Mouse (Mus musculus): Measurements from ENCODE around the gene Klf4.

Gene Klf4

DNA sequence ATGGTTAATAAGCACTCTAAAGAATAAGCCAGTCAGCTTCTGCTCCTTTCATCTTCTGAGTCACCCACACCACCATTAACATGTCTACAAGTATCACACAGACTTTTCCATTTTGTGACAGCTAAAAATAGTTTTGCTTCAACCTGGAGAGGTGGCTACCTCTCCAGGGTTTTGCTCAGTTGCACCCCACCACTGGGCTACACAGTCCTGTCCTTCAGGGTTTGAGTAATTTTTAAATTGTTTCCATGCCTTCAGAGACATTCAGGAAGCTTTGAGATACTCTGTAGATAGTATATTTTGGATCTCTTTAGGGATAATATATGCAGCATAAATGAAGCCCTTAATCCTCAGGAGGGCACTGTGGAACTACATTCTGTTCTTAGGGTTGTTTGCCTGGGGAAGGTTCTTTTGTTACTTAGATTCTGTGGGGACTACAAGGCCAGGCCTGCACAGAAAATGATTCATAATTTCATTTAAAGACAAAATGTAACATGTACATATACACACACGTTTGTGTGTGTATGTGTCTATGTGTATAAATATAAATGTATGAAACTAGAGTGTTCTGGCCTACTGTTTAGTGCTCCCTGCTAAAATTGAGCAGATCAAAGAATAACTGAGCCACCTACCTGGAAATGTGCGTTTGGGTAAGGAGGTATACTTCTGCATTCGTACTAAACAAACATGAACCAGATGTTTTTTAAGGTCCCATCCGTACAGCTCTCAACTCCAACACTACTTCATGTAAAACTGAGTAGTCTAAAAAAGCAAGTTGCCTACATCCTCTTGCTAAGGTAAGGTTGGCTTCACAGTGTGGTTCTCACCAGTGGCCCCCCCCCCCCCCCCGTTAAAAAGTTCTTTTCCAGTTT, 5.8 kb downstream of the Klf4 start:
- in situ Hi-C loops (cut with MboI, MseI): no loop called here

DNA sequence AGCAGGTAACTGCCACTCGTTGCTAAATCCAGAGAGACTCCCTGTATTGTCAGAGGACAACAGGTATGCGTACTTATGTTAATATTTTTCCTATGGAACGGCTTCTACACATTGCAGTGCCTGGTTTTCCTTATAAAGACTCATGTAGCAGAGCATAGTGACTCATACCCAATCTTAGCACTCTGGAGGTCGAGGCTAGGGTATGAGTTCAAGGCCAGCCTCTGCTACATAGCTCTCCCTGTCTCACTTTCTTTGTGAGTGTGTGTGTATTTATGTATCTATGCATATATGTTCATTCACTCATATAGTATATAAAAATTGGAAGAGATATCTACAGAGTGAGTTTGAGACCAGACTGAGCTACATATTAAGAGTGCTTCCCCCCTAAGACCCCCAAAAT, 8.3 kb downstream of the Klf4 start:
- in situ Hi-C loops (cut with MboI, MseI): no loop called here

DNA sequence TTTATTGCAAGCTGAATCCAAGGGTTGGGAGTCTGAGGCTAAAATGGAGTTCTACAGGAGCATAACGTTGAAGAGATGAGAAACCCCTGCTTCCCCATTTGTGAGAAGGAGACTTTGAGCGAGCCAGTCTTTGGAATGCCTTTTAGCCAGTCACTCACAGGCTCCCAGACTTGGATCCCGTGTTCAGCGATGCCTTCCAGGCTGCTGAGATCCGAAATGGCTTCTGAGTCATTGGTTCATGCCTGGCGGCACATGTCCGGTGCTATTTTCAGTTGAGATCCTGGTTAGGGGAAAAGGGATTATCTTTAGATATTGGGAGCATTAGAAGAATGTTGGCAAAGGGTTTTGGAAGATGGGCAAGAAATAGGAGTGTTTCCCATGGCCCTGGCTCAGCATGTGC, 14.8 kb downstream of the Klf4 start:
- in situ Hi-C loops (cut with MboI, MseI): loop anchor here (10.0 kb wide), 2 partner anchors 707 to 847 kb away; no protein-coding TSS in a partner anchor

DNA sequence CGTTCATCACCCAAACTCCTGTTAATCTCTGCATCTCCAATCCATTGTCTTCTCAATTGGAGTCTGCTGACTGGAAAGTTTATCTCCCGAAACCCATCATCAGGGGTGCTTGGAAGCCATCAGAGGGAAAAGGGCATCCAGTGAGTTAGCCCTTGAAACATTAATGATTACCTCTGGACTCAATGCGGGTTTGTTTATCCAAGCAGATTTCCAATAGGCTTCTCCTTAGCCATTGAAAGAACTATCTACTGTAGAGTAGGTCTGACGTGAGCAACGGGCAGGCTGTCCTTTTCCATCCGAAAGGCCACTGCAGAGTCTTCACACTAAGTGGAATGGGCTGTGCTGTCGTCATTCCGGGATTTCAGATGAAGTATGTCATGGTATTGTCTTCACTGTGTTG, 16.2 kb downstream of the Klf4 start:
- in situ Hi-C loops (cut with MboI, MseI): loop anchor here (10.0 kb wide), 2 partner anchors 709 to 849 kb away; no protein-coding TSS in a partner anchor

DNA sequence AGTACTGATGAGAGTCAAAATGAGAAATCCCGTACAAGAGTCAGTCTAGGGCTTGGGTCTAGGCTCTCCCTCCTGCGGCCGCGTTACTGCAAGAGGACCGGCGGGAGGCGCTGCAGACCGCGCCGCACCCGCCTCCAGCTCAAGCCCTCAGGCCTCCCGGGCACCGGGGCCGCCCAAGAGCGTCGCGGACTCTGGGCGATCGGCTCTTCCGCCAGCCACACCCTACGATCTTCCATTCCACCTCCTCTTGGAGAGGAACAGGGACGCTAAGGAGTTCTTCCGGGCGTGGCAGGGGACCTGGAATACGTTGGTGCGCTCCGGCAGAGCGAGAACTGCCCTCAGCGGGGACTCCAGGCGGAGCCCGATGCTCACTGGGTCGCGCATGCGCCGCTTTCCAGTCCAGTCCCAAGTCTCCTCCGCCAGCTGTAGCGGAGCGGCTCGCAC, 17.5 kb downstream of the Klf4 start:
- in situ Hi-C loops (cut with MboI, MseI): loop anchor here (5.0 to 10.0 kb wide), 4 partner anchors 710 to 1163 kb away; no protein-coding TSS in a partner anchor

DNA sequence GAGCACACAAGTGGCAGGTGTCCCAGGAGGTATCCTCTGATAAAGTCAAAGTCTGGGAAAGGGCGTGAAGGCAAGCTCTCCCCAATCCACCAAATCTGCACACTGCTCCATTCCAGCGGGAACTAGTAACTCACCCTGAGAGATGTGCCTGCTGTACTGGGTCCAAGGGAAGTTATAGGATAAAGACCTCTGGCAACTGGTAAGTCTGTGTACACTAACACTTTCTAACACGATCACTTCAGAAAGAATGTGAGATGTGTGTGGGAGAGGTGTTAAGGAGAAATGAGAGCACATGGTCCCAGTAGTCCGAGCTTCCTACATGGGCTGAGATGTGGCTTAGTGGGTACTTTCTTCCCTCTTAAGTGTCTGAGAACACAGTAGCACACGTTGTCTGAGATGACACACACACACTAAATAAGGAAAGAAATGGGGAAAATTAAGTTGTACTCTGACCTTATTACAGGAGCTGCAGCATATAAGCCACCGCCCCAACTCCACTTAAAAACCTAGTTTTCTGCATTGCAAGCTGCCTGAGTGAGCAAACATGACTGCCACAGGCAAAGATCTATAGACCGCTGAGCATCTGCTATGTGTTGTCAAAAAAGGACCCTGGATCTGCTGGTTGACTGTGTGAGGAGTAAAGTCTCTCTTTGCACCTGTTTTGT, 18.5 kb downstream of the Klf4 start:
- in situ Hi-C loops (cut with MboI, MseI): loop anchor here (5.0 to 10.0 kb wide), 4 partner anchors 711 to 1164 kb away; no protein-coding TSS in a partner anchor

DNA sequence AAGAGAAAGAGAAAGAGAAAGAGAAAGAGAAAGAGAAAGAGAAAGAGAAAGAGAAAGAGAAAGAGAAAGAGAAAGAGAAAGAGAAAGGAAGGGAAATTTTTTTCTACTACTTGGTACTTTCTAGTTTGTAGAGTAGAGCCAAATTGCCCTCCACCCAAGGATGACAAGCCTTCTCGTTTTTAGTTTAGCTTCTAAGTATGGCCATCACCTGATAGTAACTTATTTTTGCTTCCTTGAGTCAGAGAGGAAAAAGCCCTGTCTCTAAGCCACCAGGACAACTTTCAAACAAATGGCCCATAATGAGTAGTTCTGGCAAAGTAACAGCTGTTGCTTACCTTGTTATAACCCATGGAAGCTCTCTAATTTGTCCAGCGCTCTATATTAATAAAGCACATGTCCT, 20.9 kb downstream of the Klf4 start:
- in situ Hi-C loops (cut with MboI, MseI): loop anchor here (5.0 to 10.0 kb wide), 4 partner anchors 713 to 1166 kb away; no protein-coding TSS in a partner anchor

DNA sequence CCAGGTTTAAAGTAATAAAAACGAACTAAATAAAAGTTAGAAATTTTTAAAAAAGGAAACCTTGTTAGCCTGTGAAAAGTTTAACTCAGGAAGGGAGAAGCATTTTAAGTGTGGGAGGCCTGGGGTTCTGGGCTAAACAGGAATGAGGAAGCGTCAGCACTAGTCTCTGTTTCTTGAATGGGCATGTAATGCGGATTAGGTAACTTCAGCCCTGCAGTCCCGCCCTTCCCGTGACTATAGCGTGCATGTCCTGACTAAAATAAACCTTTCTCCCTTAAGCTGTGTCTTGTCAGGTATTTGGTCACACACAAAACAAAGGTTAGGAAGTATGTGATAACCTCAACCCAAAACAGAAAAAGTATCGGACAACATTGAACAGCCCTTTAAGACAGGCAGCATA, 23.6 kb downstream of the Klf4 start:
- in situ Hi-C loops (cut with MboI, MseI): no loop called here

DNA sequence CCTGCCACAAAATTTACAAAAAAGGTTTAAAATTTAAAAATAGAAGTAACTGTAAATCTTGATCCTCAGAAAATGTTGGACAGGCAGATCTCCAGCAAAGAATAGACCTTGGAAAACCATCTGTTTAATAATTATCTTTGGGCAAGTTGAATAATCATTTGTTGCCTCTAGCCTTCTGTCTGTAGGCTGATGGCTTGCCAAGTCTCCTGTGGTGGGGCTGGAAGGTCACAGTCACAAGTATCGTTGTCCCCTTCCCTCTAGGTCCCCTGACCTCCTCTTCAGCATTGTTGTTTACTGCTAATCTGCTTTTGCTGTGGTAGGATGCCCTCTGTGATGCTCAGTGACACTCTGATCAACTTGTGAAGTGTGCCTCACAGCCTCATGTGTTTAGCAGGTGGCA, 33.6 kb downstream of the Klf4 start:
- in situ Hi-C loops (cut with MboI, MseI): no loop called here

DNA sequence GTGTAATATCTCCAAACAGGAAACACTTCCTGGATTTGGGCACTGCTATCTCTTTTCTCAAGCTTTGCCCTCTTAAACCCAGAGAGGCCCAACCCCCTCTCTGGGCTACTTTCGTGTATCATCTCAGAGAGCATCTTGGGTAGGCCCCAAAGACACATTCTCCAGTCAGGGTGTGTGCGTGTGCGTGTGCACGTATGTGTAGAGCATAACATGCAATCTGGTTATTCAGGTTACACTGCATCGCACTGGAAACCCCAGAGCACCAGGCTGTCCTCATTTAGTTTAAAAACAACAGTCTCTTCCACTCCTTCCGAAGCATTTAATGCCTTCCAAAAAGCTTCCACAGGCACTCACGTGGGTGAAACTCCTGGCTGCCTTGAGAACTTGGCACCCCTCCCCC, 35.9 kb downstream of the Klf4 start:
- in situ Hi-C loops (cut with MboI, MseI): no loop called here

DNA sequence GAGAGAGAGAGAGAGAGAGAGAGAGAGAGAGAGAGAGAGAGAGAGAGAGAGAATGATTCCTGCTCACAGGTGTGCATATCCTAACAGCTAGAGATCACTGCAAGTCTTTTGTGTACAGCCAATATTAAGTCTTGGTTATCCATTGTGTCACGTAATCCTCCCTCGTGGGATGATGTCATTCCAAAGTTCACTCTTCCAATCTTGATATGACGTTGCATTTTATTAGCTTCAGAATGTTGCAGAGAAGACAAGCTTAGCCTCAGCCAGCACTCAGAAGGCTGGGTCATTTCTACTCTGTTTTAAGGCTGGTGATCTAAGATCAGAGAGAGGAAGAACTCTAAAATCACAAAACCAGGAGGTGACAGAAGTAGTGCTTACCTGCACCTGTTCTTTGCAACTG, 39.0 kb downstream of the Klf4 start:
- in situ Hi-C loops (cut with MboI, MseI): no loop called here

DNA sequence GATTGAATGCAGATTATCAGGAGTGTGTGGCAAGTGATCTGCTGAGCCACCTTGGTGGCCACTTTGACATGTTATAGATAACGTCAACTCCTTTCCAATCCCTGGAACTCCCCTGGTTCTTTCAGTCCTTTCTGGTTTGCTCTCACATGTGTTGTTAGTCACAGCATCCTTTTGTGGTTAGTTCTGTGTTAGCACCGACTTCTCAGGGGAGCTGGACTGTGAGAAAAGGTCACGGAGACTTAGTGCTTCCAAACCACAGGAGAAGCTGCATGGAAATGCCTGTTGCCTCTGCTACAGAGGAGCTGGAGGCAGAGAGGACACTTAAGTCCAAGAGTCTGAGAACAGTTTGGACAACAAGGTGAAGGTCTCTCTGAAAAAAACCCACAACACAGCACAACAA, 42.9 kb downstream of the Klf4 start:
- in situ Hi-C loops (cut with MboI, MseI): no loop called here

DNA sequence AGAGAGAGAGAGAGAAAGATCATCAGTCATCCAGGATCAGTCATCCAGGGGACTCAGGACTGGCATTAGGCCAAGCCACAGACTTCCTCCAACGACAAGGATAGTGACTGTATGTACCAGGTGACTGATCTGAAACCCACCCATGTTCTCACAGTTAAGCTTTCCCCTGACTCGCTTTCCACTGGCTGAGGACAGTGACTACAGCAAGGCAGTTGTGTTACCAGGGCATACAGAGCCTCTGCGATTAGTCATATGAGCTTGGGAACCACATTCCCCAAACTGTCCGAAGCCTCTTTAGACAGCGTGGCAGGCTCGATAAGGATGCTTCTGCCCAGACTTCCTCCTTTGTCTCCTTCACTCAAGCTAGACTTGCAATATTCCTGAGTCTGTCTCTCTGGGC, 43.7 kb downstream of the Klf4 start:
- in situ Hi-C loops (cut with MboI, MseI): no loop called here

DNA sequence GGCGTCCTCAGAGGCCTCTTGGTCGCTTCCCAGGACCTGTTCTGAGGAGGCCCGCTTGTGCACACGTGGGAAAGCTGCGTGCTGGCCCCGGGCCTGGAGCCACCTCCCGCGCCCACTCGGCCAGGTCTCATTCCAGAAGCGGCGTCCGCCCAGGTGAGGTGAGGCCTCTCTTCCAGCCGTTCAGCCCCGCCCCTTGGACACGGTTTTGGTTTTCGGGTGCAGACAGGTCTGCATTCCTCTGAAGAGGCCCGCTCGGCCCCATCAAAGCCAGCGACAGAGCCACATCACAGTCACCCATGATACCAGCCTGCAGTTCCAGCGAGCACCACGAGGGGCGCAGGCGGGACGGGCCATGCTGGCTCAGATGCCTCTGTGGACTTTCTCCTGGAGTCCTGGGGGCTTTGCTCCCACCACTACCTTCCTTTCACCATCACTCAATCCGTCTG, 51.9 kb downstream of the Klf4 start:
- in situ Hi-C loops (cut with MboI, MseI): no loop called here

DNA sequence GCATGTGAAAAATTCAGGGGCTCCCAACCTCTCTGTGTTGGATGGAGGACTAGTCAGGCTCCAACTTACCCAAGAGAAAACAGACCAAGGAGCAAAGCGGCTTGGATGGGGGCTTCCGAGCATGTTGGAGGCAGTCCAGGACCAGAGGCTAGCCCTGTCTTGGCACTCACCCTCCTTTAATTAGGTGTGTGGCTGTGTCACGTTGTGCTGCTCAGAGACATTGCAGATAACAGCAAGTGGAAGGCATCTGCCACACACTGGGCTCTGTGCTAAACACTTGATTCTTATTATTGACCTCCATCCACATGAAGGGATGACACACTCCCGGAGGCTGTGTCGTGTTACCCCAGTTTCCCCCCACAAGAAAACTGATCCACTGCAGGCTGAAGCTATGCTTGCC, 53.9 kb downstream of the Klf4 start:
- in situ Hi-C loops (cut with MboI, MseI): no loop called here

DNA sequence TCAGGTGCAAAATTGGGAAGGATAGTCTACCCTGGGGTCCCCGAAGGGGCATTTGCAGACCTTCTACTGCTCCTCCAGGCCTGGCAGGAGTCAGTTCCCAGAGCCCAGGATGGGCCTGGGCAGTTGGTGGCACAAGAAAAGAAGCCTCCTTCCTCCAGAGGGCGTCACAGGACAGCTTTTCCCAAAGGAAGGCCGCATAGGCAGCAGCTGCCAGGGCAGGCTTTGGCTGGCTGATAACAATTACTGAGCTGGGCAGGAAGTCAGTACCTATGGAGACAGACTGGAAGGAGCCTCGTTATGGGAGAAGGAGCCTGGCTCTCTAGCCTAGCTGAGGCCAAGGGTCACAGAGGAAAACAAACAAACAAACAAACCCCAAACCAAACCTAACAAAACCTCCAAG, 54.3 kb downstream of the Klf4 start:
- in situ Hi-C loops (cut with MboI, MseI): no loop called here

DNA sequence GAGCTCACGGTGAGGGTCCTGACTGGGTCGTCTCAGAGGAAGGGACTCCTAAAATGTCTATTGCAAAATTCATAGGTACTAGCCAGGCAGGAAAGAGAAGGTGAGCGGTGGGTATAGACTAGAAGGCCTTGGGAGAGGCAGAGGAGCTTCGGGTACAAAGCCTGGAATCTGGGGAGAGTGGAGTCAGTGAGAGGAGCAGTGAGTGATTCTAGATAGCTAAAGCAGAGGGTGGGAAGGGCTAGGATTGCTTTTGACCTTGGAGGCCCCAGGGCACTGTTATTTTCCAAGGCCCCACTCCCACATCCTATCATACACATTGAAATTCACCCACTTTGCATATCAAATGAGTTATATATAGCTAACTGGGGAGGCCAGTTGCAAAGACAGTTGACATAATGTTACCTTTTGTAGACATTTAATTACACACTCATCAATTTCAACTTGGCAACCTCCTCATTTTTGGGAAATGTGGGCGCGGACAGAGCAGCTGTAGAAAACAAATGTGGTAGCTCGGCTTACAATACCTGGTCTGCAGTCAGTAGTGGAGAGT, 55.0 kb downstream of the Klf4 start:
- in situ Hi-C loops (cut with MboI, MseI): no loop called here

All from T-helper 1 cell (primary cell).